Mouse (Mus musculus) midbrain, embryonic 11.5 days (tissue): ENCODE data around the gene Rbm6. TPM values are rescaled to one million over a fixed set of nuclear protein-coding genes. Genes with fewer than 3 reads are reported as not detected.

Experiments used
- ATAC-seq: fragments of 200-750 bp; cut with Nextera tagmentation; 2 replicates; pipeline ENCODE4 v1.8.0; 2017; ENCODE audit warnings: moderate TSS enrichment, moderate library complexity; ENCODE audit not compliant: low FRiP score
- DNase-seq: peaks from one replicate; pipeline ENCODE4 v3.0.0; 2015; ENCODE audit warnings: low spot score; ENCODE audit errors: missing footprints
- H3K27ac ChIP-seq: fragments of 300-500 bp; sonication (generic); 2 replicates; pipeline ENCODE4 v1.5.1; 2014; ENCODE audit warnings: low read depth, low read length
- H3K27me3 ChIP-seq: fragments of 300-500 bp; sonication (generic); 2 replicates; pipeline ENCODE4 v1.6.1; 2014; ENCODE audit warnings: mild to moderate bottlenecking, low read length, moderate library complexity, mixed read lengths; ENCODE audit not compliant: control insufficient read depth, insufficient read depth
- H3K36me3 ChIP-seq: fragments of 300-500 bp; sonication (generic); 2 replicates; pipeline ENCODE4 v1.6.1; 2014; ENCODE audit warnings: mild to moderate bottlenecking, low read length, moderate library complexity, mixed read lengths; ENCODE audit not compliant: control insufficient read depth, insufficient read depth
- H3K4me1 ChIP-seq: fragments of 300-500 bp; sonication (generic); 2 replicates; pipeline ENCODE4 v1.6.1; 2014; ENCODE audit warnings: low read length; ENCODE audit not compliant: control insufficient read depth, insufficient read depth
- H3K4me2 ChIP-seq: fragments of 300-500 bp; sonication (generic); 2 replicates; pipeline ENCODE4 v1.6.1; 2014; ENCODE audit warnings: mild to moderate bottlenecking, moderate library complexity
- H3K4me3 ChIP-seq: fragments of 300-500 bp; sonication (generic); 2 replicates; pipeline ENCODE4 v1.5.1; 2014; ENCODE audit warnings: low read depth, low read length
- H3K9ac ChIP-seq: fragments of 300-500 bp; sonication (generic); 2 replicates; pipeline ENCODE4 v1.6.1; 2014; ENCODE audit warnings: low read length
- H3K9me3 ChIP-seq: fragments of 300-500 bp; sonication (generic); 2 replicates; pipeline ENCODE4 v1.6.1; 2016; ENCODE audit warnings: low read length; ENCODE audit not compliant: control insufficient read depth
- WGBS: fragments of 180-500 bp; shearing (Covaris S2); extraction: QIAGEN DNeasy Blood & Tissue Kit; methylation state at CpG from one replicate; pipeline ENCODE4 v1.1.7; 2014; 5-methylcytosine and 5-hydroxymethylcytosine counted together
- polyA plus RNA-seq: library from polyadenylated mRNA; unstranded; fragments of >200 nt; fragmentation: Nextera tagmentation; extraction: Ambion mirVana; gene quantifications from 2 replicates; pipeline ENCODE4 v1.2.1, GENCODE M21; 2014

Rbm6 gene
- polyA plus RNA-seq, 1 experiment from 2014 or later, result 104 TPM

GRCm38 (mm10) chr9:107890260-107890659 is 17.2 kb upstream of the Rbm6 start:
- H3K27ac ChIP-seq, result no peak overlapping the region
- 90% methylated on average over 6 of the region's 6 CpGs for WGBS
- H3K27me3 ChIP-seq, result no peaks in the 10 kb centered on the region
- no peaks in the 10 kb centered on the region for H3K36me3 ChIP-seq
- H3K4me3 ChIP-seq, result no peak overlapping the region
- ATAC-seq (no peak), DNase-seq (no peak)
- H3K9ac ChIP-seq, result no peak overlapping the region
- no peak overlapping the region for H3K4me2 ChIP-seq
- H3K9me3 ChIP-seq, result no peaks in the 10 kb centered on the region
- H3K4me1 ChIP-seq, result peaks cover 6% of the 10 kb centered on the region

DNA sequence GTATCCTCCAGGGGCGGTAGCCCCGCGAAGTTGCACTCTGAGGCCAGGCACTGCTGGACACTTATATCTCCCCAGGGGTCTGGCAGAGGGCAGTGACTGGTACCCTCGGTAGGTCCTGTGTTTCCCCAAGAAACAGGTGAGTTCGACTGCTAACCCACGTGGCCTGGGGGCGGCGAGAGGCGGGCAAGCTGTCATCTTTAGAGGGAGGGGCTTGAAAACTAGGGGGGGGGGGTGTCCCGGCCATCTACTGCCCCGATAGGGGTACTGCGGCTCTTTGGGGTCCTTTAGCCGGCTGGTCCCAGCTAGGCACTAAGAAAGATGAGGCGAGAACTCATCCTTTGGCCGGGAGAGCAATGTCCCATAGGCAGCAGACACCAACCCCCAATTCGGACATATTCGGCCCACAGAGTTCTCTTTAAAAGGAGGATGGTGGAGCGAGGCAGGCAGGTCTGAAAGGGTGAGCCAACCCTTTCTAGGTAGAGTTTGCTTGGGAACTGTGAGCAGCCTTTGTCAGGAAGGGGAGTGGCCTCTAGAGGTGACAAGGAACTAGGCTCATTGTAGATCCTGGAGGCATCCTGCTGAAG is 15.3 kb upstream of the Rbm6 start:
- peak overlapping the region; percentile 76 for H3K9ac ChIP-seq

DNA sequence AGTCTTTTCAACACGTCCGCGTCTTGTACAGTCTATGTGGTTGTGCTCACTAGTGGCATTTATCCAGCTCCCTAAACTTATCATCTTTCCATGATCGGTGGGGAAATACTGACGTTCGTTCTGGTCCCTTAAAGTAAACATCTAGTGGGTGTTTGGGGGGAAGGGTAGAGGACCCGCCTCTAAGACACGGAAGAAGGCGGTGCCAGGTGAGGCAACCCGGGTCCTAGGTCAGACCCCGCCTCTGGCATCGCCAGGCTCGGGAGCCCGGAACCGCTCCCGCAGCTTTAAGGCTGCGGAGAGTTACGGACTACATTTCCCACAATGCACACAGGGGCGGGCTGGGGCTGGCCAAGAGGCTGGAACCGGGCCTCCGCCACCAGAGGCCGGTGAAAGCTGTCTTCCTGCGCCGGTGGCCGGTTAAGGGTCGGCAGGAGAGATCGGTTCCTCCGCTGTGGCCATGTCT is 14.8 kb upstream of the Rbm6 start, which contains the start of gene Mon1a:
Mon1a (plus strand) TSS at position 348 of the 463 bp plus-strand sequence.
- no peaks in the 10 kb centered on the region for H3K36me3 ChIP-seq
- H3K27ac ChIP-seq, result no peak within 1 kb of the TSS
- H3K4me1 ChIP-seq, result peaks cover 6% of the 10 kb centered on the region
- peak; percentile 97 for DNase-seq
- peak within 1 kb of the TSS; percentile 76 for H3K9ac ChIP-seq
- no peaks in the 10 kb centered on the region for H3K27me3 ChIP-seq
- no peaks in the 10 kb centered on the region for H3K9me3 ChIP-seq
- H3K4me2 ChIP-seq, result peak within 1 kb of the TSS; percentile 80
- ATAC-seq, result peak; percentile 97
- peak within 1 kb of the TSS; percentile 73 for H3K4me3 ChIP-seq
- 2% methylated on average over 28 of the region's 28 CpGs for WGBS

More for the DNA sequence above, 15.3 kb upstream of the Rbm6 start:
- ATAC-seq (peak; percentile 89), DNase-seq (peak; percentile 91)
- WGBS, result under 1% methylated on average over 18 of the region's 18 CpGs
- Histone ChIP-seq H3K27me3 (no peaks in the 10 kb centered on the region), H3K4me1 (peaks cover 6% of the 10 kb centered on the region), H3K4me2 (peak overlapping the region; percentile 80), H3K27ac (no peak overlapping the region), H3K36me3 (no peaks in the 10 kb centered on the region), H3K9me3 (no peaks in the 10 kb centered on the region), H3K4me3 (peak overlapping the region; percentile 73)

DNA sequence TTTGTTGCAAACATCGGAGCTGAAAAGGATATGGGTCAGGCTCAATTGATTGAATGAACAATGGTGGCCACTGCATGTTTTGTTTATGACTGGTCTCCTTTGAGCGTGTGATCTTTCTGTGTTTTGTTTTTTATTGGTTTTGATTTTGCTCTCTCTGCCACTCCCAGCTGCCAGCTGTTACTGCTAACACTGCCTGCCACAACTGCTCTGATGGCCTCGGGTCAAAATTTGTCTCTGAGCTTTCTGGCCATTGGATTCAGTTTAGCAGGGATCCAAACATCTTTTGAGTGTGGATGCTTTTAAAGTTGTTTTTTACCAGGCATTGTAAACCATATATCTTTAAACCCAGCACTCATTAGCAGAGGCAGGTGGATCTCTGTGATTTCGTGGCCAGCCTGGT is 7.4 kb upstream of the Rbm6 start:
- no peak overlapping the region for H3K4me3 ChIP-seq
- no peak overlapping the region for H3K27ac ChIP-seq
- WGBS, result 79% methylated on average over 4 of the region's 4 CpGs
- no peaks in the 10 kb centered on the region for H3K4me1 ChIP-seq
- H3K27me3 ChIP-seq, result no peaks in the 10 kb centered on the region
- H3K36me3 ChIP-seq, result no peaks in the 10 kb centered on the region
- no peak overlapping the region for H3K4me2 ChIP-seq
- no peak overlapping the region for H3K9ac ChIP-seq
- no peak for DNase-seq
- no peaks in the 10 kb centered on the region for H3K9me3 ChIP-seq
- ATAC-seq, result no peak

GRCm38 (mm10) chr9:107872350-107873098 is 513 bp downstream of the Rbm6 start:
- no peaks in the 10 kb centered on the region; the same call in 1 of the 2 replicates for H3K36me3 ChIP-seq
- peak overlapping the region; percentile 92 for H3K27ac ChIP-seq
- ATAC-seq (peak; percentile 99), DNase-seq (peak; percentile 98)
- H3K4me1 ChIP-seq, result peaks cover 10% of the 10 kb centered on the region
- no peaks in the 10 kb centered on the region for H3K27me3 ChIP-seq
- under 1% methylated on average over 79 of the region's 80 CpGs for WGBS
- peak overlapping the region; percentile 99 for H3K4me3 ChIP-seq
- peak overlapping the region; percentile 84 for H3K4me2 ChIP-seq
- no peaks in the 10 kb centered on the region for H3K9me3 ChIP-seq
- H3K9ac ChIP-seq, result peak overlapping the region; percentile 97

GRCm38 (mm10) chr9:107866081-107866480 is 7.0 kb downstream of the Rbm6 start:
- Histone ChIP-seq H3K9ac (no peak overlapping the region), H3K9me3 (no peaks in the 10 kb centered on the region), H3K27me3 (no peaks in the 10 kb centered on the region), H3K27ac (no peak overlapping the region), H3K4me2 (no peak overlapping the region), H3K4me1 (no peaks in the 10 kb centered on the region), H3K4me3 (no peak overlapping the region), H3K36me3 (no peaks in the 10 kb centered on the region; the same call in 1 of the 2 replicates)
- 93% methylated on average over 2 of the region's 2 CpGs for WGBS
- ATAC-seq (no peak), DNase-seq (no peak)

DNA sequence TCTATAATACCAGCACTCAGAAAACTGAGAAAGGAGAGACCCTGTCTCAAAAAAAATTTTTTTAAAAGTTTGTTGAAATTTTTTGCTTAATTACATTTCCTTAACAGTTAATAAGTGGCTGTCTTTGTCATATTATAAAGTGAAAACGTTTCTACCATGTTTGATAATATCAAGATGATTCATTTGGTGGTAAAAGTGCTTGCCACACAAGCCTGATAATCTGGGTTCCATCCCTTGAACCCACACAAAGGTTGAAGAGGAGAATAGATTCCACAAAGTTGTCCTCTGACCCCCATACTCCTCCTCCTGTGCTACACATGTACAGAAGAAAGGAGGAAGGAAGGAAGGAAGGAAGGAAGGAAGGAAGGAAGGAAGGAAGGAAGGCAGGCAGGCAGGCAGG is 8.5 kb downstream of the Rbm6 start:
- DNase-seq, result no peak
- Histone ChIP-seq H3K4me3 (no peak overlapping the region), H3K9ac (no peak overlapping the region), H3K4me1 (no peaks in the 10 kb centered on the region), H3K27ac (no peak overlapping the region), H3K4me2 (no peak overlapping the region), H3K36me3 (no peaks in the 10 kb centered on the region; the same call in 1 of the 2 replicates), H3K9me3 (no peaks in the 10 kb centered on the region), H3K27me3 (no peaks in the 10 kb centered on the region)
- 76% methylated on average over 1 of the region's 1 CpGs for WGBS
- no peak for ATAC-seq

DNA sequence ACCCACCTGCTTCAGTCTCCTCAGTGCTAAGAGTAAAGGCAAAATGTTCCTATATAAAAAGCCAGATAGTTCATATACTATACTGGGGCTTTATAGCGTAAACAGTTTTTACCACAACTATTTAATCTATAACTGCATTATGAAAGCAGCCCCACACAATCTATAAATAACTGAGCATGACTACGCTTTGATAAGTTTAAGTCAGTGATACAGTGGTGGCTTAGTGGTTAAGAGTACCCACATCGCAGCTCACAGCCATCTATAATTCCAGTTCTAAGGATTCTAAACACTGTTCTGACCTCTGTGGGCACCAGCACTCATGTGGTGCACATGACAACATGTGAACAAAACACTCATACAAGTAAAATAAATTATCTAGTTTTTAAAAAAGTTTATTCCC is 14.7 kb downstream of the Rbm6 start:
- Histone ChIP-seq H3K36me3 (no peaks in the 10 kb centered on the region), H3K4me1 (no peaks in the 10 kb centered on the region), H3K9ac (no peak overlapping the region), H3K27ac (no peak overlapping the region), H3K4me2 (no peak overlapping the region), H3K27me3 (no peaks in the 10 kb centered on the region), H3K9me3 (no peaks in the 10 kb centered on the region), H3K4me3 (no peak overlapping the region)
- DNase-seq (peak; percentile 78), ATAC-seq (no peak)
- WGBS, result 95% methylated on average over 3 of the region's 3 CpGs

- Histone ChIP-seq H3K27ac (no peak overlapping the region), H3K27me3 (no peaks in the 10 kb centered on the region), H3K4me2 (no peak overlapping the region), H3K4me3 (no peak overlapping the region), H3K4me1 (no peaks in the 10 kb centered on the region), H3K36me3 (peaks cover 10% of the 10 kb centered on the region; the same call in 1 of the 2 replicates), H3K9me3 (no peaks in the 10 kb centered on the region), H3K9ac (no peak overlapping the region)
- 95% methylated on average over 7 of the region's 7 CpGs for WGBS
- no peak for ATAC-seq
- DNase-seq, result peak; percentile 33
These were observed 24.1 kb downstream of the Rbm6 start for GRCm38 (mm10) chr9:107848922-107849321.
